Mouse (Mus musculus) midbrain, embryonic 12.5 days (tissue): ENCODE measurements around the gene Bnc2. TPM values are rescaled to one million over a fixed set of nuclear protein-coding genes. Genes with fewer than 3 reads are reported as not detected.
A peak's percentile ranks its signal among the peaks of the same experiment; 100 is the strongest.

Experiments
- ATAC-seq: fragments of 200-750 bp; cut with Nextera tagmentation; 2 replicates; pipeline ENCODE4 v1.8.0; 2017; ENCODE audit warnings: low read depth, moderate TSS enrichment, moderate library complexity; ENCODE audit not compliant: low FRiP score
- H3K27ac ChIP-seq: fragments of 300-500 bp; sonication (generic); replicated peaks from 2 replicates; pipeline ENCODE4 v1.5.1; 2016; ENCODE audit warnings: mild to moderate bottlenecking
- H3K27me3 ChIP-seq: fragments of 300-500 bp; sonication (generic); 2 replicates; pipeline ENCODE4 v1.6.1; 2016; ENCODE audit warnings: mild to moderate bottlenecking
- H3K36me3 ChIP-seq: fragments of 300-500 bp; sonication (generic); 2 replicates; pipeline ENCODE4 v1.6.1; 2016
- H3K4me1 ChIP-seq: fragments of 300-500 bp; sonication (generic); 2 replicates; pipeline ENCODE4 v1.6.1; 2016
- H3K4me2 ChIP-seq: fragments of 300-500 bp; sonication (generic); replicated peaks from 2 replicates; pipeline ENCODE4 v1.6.1; 2016; ENCODE audit warnings: mild to moderate bottlenecking, moderate library complexity
- H3K4me3 ChIP-seq: fragments of 300-500 bp; sonication (generic); 2 replicates; pipeline ENCODE4 v1.5.1; 2016; ENCODE audit warnings: mild to moderate bottlenecking
- H3K9ac ChIP-seq: fragments of 300-500 bp; sonication (generic); replicated peaks from 2 replicates; pipeline ENCODE4 v1.6.1; 2016; ENCODE audit warnings: mild to moderate bottlenecking, moderate library complexity
- H3K9me3 ChIP-seq: fragments of 300-500 bp; sonication (generic); 2 replicates; pipeline ENCODE4 v1.6.1; 2016; ENCODE audit warnings: mild to moderate bottlenecking
- WGBS: fragments of 180-500 bp; shearing (Covaris S2); methylation state at CpG from one replicate; pipeline ENCODE4 v1.1.7; 2016; 5-methylcytosine and 5-hydroxymethylcytosine counted together
- polyA plus RNA-seq: library from polyadenylated mRNA; unstranded; fragments of >200 nt; fragmentation: Nextera tagmentation; extraction: Ambion mirVana; gene quantifications from 2 replicates; pipeline ENCODE4 v1.2.1, GENCODE M21; 2016

The Bnc2 gene
- polyA plus RNA-seq, 1 experiment from 2014 or later = 21.7 TPM

DNA sequence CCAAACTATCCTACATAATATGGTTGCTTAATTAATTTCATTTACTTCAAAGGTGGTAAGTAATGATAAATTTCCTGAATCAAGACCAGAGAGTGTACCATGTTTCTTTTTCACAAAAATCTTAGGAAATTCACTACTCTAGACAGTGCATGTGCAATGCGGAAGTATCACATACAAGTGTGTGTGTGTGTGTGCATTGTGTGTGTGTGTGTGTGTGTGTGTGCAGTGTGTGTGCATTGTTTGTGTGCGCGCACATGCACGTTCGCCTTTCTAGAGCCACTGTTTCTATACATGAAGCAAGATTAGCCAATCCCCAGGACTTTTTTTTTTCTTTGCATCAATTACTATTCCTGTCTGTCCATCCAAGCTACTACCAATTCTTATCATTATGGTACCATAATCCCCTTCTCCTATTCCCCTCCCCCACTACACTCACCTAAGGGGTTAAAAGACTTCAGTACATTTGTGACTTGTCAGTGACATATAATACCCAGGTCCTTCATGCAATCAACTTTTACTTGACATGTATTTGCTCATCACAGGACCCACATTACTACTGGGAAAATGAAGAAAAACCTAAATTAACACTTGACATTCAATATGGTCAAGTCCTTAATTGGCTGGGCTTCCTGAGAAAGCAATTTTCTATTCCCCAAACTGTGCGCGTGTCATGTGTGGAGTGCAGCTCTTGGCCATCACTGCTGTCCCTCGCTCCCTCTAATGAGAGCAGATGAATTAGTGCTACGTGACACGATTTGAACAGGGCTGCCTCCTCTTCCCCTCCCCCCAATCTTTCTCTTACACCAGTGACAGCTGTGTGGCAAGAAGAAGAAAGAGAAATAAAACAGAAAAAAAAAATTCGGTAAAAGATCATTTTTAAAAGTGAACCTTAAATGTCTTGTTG is 145.9 kb downstream of the Bnc2 start:
- Histone ChIP-seq H3K4me3 (no peak overlapping the region), H3K36me3 (no peaks in the 10 kb centered on the region), H3K9me3 (no peaks in the 10 kb centered on the region), H3K27ac (peak overlapping the region; percentile 46), H3K27me3 (peaks cover 3% of the 10 kb centered on the region; the same call in 1 of the 2 replicates), H3K9ac (no peak overlapping the region), H3K4me2 (no peak overlapping the region), H3K4me1 (peaks cover 29% of the 10 kb centered on the region)
- WGBS = 61% methylated on average over 11 of the region's 11 CpGs
- ATAC-seq = peak; percentile 74

DNA sequence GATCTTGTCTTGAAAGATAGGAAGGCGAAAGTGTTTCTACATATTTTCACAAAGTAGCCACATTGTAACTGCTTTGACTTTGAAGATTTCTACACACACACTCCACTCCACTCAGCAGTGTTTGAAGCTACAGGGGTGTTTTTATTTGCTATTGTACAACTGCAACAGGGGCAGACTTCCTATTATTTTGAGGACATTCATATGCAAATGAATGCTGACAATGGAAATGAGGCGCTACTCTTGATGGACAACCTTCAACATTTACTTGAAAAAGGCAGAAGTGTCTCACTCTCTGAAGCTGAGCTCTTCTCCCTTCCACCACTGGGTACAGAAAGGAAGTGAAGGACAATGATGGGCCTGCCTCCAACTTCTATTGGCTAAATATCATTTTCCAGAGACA is 146.7 kb downstream of the Bnc2 start:
- Histone ChIP-seq H3K4me1 (peaks cover 36% of the 10 kb centered on the region), H3K9ac (no peak overlapping the region), H3K27me3 (peaks cover 8% of the 10 kb centered on the region; the same call in 1 of the 2 replicates), H3K4me3 (no peak overlapping the region), H3K27ac (no peak overlapping the region), H3K4me2 (no peak overlapping the region), H3K36me3 (no peaks in the 10 kb centered on the region), H3K9me3 (no peaks in the 10 kb centered on the region)
- WGBS = 23% methylated on average over 2 of the region's 2 CpGs
- no peak for ATAC-seq

DNA sequence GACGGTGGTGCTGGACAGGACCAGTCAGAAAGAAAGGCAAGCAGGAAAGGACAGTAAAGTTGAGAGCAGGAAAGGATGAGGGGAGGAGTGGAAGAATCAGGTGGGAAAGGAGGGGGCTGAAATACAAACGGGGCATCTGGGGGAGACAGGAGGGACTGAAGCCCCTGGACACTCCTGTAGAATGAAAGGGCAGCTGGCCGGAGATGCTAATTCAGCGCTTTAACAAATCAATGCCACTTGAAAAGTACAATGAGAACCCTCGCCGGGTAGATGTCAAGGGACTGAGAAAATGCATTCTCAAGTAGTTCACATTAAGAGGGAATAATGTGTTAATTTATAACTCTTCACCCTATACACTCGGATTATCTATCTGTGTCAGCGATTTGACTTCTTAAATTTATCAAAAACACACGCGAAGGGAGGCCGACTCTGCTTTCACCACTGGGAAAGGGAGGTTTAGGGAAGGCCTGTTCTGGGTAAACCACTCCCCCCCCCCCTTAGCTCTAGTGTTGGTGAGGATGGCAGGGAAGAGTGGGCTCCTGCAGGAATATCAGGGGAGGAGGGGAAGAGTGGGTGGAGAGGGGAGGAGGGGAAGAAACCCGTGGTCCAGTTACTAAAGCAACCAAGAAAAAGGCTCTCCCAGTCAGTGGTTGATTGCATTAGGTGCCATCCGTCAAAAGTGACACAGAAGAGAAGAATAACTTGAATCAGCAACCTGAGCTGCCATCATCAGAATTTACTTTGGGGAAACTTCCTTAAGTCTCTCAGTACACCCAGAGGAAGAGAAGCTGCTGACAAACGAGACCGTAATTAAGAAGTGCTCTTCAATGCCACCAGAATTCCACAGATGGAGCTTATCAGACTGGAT is 147.8 kb downstream of the Bnc2 start:
- H3K36me3 ChIP-seq = no peaks in the 10 kb centered on the region
- 5% methylated on average over 15 of the region's 15 CpGs for WGBS
- H3K9me3 ChIP-seq = no peaks in the 10 kb centered on the region
- peaks cover 43% of the 10 kb centered on the region for H3K4me1 ChIP-seq
- H3K27ac ChIP-seq = no peak overlapping the region
- ATAC-seq = peak; percentile 67; the same call in 1 of the 2 replicates
- no peak overlapping the region for H3K4me3 ChIP-seq
- H3K9ac ChIP-seq = no peak overlapping the region
- H3K27me3 ChIP-seq = peaks cover 8% of the 10 kb centered on the region; the same call in 1 of the 2 replicates
- peak overlapping the region; percentile 30 for H3K4me2 ChIP-seq

DNA sequence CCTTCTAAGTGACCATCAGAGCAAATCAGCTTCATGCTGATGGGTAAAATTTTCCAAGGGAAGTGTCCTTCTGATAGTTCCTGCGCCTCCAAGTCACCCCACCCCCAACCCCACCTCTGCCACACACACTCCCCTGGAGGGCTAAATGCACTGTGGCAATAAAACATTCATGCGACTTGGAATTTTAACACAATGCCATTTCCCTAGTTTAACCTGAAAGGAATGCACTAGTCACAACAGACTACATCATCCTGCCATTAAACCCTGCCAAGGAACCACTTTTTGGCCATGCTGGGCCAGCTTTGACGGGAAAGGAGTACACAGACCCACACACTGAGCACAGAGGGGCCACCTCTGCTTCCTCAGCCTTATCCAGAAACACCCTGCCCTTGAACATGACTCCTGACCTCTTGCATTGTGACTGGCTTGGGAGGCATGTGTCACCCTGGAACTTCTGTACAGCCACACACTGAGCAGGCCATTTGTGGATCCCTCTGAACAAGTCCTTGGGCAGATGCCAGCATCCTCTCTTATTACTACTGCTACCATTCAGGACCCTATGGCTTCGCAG is 151.3 kb downstream of the Bnc2 start:
- no peak overlapping the region for H3K9ac ChIP-seq
- peaks cover 33% of the 10 kb centered on the region for H3K4me1 ChIP-seq
- H3K27ac ChIP-seq = 0 out of 2 replicates have a peak overlapping the region, but pooled peaks have one; percentile 20
- no peaks in the 10 kb centered on the region for H3K36me3 ChIP-seq
- no peak for ATAC-seq
- 38% methylated on average over 4 of the region's 4 CpGs for WGBS
- H3K9me3 ChIP-seq = no peaks in the 10 kb centered on the region
- no peak overlapping the region for H3K4me3 ChIP-seq
- peaks cover 8% of the 10 kb centered on the region; the same call in 1 of the 2 replicates for H3K27me3 ChIP-seq
- H3K4me2 ChIP-seq = no peak overlapping the region

DNA sequence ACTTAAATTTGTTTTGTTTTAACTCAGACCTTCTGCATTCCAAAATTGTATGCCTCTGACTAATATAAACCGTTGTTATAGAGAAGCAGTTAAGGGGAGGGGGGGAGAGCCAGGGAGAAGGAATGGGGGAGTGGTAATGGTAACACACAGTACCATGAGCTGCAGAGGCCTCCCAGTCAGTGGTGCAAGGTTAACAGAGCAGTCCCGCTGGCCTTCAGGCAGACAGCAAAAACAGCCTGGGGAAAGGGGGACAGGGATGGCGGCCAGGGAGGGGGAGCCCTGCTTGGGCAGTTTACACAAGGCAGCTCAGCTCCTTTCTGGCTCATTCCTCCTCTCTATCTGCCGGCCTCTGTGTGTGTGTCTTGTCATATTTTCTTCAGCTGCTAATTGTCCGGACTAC is 151.9 kb downstream of the Bnc2 start:
- ATAC-seq = peak; percentile 38; the same call in 1 of the 2 replicates
- no peaks in the 10 kb centered on the region for H3K36me3 ChIP-seq
- H3K9me3 ChIP-seq = no peaks in the 10 kb centered on the region
- no peak overlapping the region for H3K9ac ChIP-seq
- 13% methylated on average over 5 of the region's 5 CpGs for WGBS
- 0 out of 2 replicates have a peak overlapping the region, but pooled peaks have one; percentile 16 for H3K27ac ChIP-seq
- peaks cover 8% of the 10 kb centered on the region; the same call in 1 of the 2 replicates for H3K27me3 ChIP-seq
- H3K4me1 ChIP-seq = peaks cover 29% of the 10 kb centered on the region
- no peak overlapping the region for H3K4me3 ChIP-seq
- H3K4me2 ChIP-seq = no peak overlapping the region

DNA sequence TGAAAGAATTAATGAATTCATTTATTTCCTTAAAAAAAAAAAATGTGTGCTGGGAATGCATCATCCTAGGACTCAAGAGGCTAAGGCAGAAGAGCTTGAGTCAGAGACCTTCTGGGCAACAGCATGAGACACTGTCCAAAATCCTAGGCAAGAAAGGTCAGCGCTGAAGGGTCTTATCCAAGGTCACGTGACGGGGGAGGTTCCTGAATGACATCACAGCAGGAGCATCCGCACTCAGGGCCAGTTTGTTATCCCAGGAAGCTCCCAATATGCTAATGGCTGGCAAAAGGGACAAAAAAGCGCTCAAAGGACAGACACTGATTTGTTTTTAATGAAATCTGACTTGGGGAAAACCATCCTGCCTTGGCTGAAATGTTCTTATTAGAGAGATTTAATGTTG is 153.5 kb downstream of the Bnc2 start:
- no peak for ATAC-seq
- peaks cover 8% of the 10 kb centered on the region; the same call in 1 of the 2 replicates for H3K27me3 ChIP-seq
- WGBS = 70% methylated on average over 5 of the region's 5 CpGs
- no peak overlapping the region for H3K27ac ChIP-seq
- peaks cover 14% of the 10 kb centered on the region for H3K4me1 ChIP-seq
- H3K9me3 ChIP-seq = no peaks in the 10 kb centered on the region
- H3K4me2 ChIP-seq = no peak overlapping the region
- H3K36me3 ChIP-seq = no peaks in the 10 kb centered on the region
- no peak overlapping the region for H3K9ac ChIP-seq
- no peak overlapping the region for H3K4me3 ChIP-seq

DNA sequence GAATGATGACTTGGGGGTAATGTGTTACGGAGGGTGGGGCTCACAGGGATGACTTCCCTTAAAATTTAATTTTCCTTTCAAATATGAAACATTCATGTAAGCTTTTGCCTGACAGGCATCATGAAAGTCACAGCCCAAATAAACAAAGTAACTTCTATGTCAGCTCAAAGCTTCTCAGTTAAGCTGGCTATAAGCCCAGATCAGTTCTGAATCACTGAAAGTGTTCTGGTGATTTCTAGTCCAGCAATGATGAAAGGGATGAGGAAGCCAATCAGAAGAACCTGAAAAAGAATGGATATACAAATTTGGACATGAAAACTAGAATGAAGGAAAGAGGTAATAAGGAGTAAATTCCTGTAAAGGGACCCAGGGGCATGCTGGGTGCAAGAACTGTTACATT is 164.6 kb downstream of the Bnc2 start:
- H3K9me3 ChIP-seq = no peaks in the 10 kb centered on the region
- 92% methylated on average over 1 of the region's 1 CpGs for WGBS
- H3K27ac ChIP-seq = no peak overlapping the region
- no peaks in the 10 kb centered on the region for H3K27me3 ChIP-seq
- H3K4me2 ChIP-seq = no peak overlapping the region
- no peaks in the 10 kb centered on the region for H3K4me1 ChIP-seq
- ATAC-seq = no peak
- H3K36me3 ChIP-seq = no peaks in the 10 kb centered on the region
- H3K9ac ChIP-seq = no peak overlapping the region
- no peak overlapping the region for H3K4me3 ChIP-seq

DNA sequence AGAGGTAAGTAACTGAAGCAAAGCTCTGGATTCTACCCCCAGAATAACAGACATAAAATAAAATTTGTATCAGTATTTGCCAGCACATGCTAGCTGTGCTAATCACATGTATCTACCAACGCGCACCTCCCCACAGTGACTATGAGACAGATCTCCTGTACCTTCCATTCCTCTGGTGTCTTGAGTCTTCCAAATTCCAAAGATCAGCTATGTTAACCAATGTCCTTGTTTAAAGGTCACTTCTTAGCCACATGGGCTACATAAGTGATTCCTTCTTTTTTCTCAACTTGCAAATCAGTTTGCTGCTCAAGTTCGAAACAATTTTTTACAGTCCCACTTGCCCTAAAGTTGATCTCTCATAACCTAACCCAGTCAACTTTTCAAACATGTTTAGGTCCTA is 167.5 kb downstream of the Bnc2 start:
- H3K4me1 ChIP-seq = no peaks in the 10 kb centered on the region; the same call in 1 of the 2 replicates
- no peak for ATAC-seq
- 96% methylated on average over 3 of the region's 3 CpGs for WGBS

DNA sequence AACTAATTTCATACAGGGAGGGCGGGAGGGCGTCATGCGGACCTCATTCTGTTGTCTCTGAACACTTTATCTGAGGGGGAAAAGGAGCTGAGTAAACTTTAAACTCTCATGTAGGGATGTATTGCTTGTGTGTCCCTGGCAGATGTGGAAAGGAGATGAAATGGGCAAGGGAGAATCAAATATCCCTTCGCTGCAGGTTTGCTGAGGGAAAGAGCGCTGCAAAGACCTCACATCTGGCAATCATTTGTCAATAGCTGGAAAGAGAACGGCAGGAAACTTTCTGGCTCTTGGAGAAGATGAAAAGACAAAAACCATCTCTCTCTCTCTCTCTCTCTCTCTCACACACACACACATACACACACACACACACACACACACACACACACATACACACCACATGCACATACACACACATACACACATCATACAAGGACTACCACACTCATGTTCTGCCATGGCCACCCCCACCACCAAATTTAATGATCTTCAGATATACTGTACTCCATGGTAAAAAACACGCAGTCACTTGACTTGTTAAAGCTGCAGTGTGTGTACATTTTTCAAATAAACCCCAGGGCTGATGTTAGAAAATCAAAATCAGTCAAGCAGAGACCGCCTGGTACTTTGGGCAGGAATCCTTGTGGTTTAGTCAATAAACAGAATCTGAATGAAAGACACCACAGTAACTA is 172.3 kb downstream of the Bnc2 start:
- H3K36me3 ChIP-seq = no peaks in the 10 kb centered on the region
- no peak for ATAC-seq
- H3K27me3 ChIP-seq = no peaks in the 10 kb centered on the region
- 81% methylated on average over 8 of the region's 8 CpGs for WGBS
- H3K27ac ChIP-seq = no peak overlapping the region
- no peak overlapping the region for H3K9ac ChIP-seq
- no peaks in the 10 kb centered on the region for H3K9me3 ChIP-seq
- H3K4me3 ChIP-seq = no peak overlapping the region
- no peak overlapping the region for H3K4me2 ChIP-seq
- no peaks in the 10 kb centered on the region; the same call in 1 of the 2 replicates for H3K4me1 ChIP-seq

More for the DNA sequence above, 167.5 kb downstream of the Bnc2 start:
- Histone ChIP-seq H3K4me2 (no peak overlapping the region), H3K27me3 (no peaks in the 10 kb centered on the region), H3K9ac (no peak overlapping the region), H3K27ac (no peak overlapping the region), H3K9me3 (no peaks in the 10 kb centered on the region), H3K4me3 (no peak overlapping the region), H3K36me3 (no peaks in the 10 kb centered on the region)

DNA sequence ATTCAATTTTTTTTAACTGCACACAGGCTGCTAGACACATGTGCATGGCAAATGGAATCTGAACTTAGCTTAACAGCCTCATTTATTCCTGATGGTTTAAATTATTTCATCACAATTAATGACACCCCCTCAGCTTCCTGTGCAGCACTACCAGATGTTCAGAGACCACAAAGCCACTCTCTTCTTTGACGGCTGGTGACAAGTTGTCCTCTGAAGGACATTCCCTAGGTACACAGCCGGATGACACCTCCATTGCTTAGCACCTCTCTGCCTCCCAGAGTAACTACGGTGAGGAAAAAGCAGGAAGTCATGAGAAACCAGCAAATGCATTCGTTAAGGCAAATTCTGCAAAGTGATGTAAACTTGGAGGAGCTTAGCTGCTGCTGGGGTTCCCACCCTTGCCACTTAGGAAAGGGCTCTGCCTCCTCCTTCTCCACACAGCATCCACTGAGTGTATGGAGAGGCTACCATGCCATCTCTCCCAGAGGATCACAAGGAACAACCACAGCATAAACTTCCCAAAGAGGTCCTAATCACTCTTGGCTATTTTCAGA is 174.2 kb downstream of the Bnc2 start:
- Histone ChIP-seq H3K27ac (no peak overlapping the region), H3K9me3 (no peaks in the 10 kb centered on the region), H3K27me3 (no peaks in the 10 kb centered on the region), H3K36me3 (no peaks in the 10 kb centered on the region), H3K4me2 (no peak overlapping the region), H3K4me1 (no peaks in the 10 kb centered on the region; the same call in 1 of the 2 replicates), H3K9ac (no peak overlapping the region), H3K4me3 (no peak overlapping the region)
- ATAC-seq = no peak
- 74% methylated on average over 4 of the region's 4 CpGs for WGBS

DNA sequence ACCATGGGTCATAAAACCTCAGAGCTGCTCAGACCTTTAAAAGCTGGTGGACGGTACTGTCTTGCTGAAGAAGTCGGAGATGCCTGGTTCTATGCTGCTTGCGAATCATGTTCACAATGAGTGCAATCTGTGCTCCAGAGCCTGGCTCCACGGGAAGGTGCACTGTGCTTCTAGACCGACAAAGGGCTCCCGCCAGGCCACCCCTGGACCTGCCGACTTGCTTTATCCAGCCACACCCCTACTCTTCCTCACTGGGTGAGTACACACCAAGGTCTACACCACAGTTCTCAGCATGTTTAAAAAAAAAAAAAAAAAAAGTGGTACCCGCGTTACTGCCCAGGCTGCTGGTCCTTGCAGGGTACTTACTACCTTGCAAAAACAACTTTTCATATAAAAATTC is 174.8 kb downstream of the Bnc2 start:
- Histone ChIP-seq H3K9me3 (no peaks in the 10 kb centered on the region), H3K4me3 (no peak overlapping the region), H3K9ac (no peak overlapping the region), H3K4me1 (no peaks in the 10 kb centered on the region; the same call in 1 of the 2 replicates), H3K36me3 (no peaks in the 10 kb centered on the region), H3K27ac (no peak overlapping the region), H3K4me2 (no peak overlapping the region), H3K27me3 (no peaks in the 10 kb centered on the region)
- ATAC-seq = no peak
- 76% methylated on average over 9 of the region's 9 CpGs for WGBS
